Mouse (Mus musculus) embryonic fibroblast, embryonic 13.5 days (primary cell): ENCODE measurements around the gene Gm7534.

Experiments
- CTCF ChIP-seq: IDR thresholded peaks from 2 replicates; pipeline ENCODE4 v1.5.1; 2011; ENCODE audit warnings: mild to moderate bottlenecking, control low read depth, low read length, moderate library complexity, borderline replicate concordance; ENCODE audit not compliant: insufficient read depth
- POLR2A ChIP-seq: IDR thresholded peaks from 2 replicates; pipeline ENCODE4 v1.6.1; 2011; ENCODE audit warnings: low read depth, mild to moderate bottlenecking, control low read depth, low read length, moderate library complexity

DNA sequence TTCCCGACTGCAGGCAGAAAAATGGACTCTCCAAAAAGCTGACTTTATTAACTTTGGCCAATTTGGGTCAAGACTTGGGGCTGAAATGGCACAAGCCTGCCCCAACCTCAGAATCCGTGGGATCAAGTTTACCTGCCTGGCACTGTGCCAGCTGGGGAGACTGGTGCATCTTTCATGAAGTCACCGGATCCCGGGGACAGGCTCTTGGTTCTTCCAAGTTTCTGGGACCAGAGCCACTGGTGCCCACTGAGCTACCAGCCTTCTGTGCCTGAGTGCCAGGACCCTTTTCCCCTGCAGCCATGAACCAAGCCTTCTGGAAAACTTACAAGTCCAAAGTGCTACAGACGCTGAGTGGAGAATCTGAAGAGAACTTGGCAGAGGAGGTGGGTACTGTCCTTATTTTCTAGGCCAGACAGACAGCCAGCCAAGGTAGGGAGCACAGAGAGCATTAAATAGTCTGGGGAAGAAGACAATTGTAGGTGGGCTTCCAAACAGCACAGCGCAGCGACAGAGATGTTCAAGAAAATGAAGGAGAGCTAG lies 44.0 kb upstream of the Gm7534 start, which contains the start of gene Gm30191:
- TF ChIP-seq POLR2A (no peak), CTCF (no peak)
